Mouse (Mus musculus) left cerebral cortex, adult 8-10 months (tissue): ENCODE results near the gene Cpsf4l. TPM values are rescaled to one million over a fixed set of nuclear protein-coding genes. Genes with fewer than 3 reads are reported as not detected.

ENCODE experiments used
- DNase-seq, 2 experiments: peaks; one replicate each; pipeline ENCODE4 v3.0.0; 2022; ENCODE audit warnings: low spot score in 2 of 2
- total RNA-seq, 4 experiments: library from RNA; stranded (reverse); gene quantifications; 2 replicates each; pipeline ENCODE4 v1.2.4; 2022

Gene Cpsf4l
- under 1 TPM in 2 of 4 experiments, not detected in 2; 0.35 to 0.76 TPM for total RNA-seq

DNA sequence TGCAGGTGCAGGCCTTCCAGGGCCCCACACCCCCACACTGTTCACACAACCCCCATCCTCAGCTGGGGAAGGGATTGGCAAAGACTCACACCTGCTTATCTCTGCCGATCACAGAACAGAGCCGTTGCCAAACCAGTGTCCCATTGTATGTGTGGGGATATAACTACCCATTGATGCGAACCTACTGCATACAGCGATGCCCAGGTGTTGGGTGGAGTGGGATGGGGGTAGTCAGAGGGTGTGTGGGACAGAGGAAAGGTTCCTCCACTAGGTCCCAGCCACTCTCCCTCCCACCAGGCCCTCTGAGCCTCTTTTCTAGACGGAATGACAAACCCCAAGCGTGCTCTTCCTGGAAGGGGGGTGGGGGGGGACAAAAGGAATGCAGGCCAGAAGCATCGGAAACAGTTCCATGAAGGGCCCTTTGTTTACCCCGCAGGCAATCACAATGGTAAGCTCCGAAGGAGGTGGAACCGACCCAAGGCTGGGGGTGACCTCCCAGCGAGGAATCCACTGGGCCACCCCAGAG lies at the start of gene Cpsf4l:
Cpsf4l (minus strand) TSS at position 287 of the 526 bp plus-strand sequence.
- no peak for DNase-seq

DNA sequence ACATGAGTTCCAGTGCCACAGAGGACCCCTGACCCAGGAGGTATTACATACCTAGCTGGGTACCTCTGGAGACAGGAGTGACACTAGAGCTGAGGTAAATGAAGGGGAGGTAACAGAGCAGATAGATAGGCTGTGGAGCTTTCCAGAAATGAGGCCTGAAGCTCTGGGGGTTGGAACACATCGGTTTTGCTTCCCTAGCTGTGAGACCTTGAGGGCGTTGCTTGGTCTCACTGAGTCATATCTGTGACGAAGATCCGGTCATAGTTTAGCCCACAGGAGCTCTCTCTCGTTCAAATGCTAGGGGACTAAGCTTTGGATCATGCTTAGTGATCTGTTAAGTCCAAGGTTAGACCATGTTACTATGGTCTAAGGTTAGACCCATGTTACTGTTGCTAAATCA lies 49.0 kb upstream of the Cpsf4l start:
- DNase-seq: no peak

DNA sequence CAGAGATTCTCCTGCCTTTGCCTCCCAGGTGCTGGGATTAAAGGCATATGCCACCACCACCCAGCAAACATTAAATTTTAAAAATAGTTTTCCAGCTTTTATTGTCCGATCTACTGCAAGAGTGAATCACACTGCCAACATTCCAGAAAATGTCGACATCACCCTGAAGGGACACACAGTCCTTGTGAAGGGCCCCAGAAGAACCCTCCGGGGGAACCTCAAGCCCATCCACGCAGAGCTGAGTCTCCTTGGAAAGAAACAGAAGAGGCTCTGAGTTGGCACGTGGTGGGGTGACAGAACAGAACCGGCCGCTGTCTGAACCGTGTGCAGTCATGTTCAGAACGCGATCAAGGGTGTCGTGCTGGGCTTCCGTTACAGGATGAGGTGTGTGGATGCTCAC lies 46.8 kb upstream of the Cpsf4l start:
- no peak for DNase-seq

DNA sequence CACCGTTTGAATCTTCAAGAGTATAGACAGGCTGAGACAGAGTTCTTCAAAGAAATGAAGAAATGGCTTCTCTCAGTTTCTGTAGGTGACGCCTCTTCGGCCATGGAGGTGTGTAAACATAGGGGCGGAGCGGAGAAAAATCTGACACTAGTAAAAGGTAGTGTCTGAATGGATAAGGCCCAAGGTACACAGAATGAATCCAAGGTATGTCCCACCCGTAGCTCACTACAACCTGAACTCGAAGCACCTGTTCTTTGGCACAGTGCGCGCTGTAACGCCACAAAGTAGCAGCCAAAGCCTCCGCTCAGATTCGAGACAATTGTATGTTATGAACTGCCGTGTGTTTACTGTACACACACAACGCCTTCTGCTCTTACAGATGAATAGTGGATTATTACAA lies 46.1 kb upstream of the Cpsf4l start:
- no peak for DNase-seq

DNA sequence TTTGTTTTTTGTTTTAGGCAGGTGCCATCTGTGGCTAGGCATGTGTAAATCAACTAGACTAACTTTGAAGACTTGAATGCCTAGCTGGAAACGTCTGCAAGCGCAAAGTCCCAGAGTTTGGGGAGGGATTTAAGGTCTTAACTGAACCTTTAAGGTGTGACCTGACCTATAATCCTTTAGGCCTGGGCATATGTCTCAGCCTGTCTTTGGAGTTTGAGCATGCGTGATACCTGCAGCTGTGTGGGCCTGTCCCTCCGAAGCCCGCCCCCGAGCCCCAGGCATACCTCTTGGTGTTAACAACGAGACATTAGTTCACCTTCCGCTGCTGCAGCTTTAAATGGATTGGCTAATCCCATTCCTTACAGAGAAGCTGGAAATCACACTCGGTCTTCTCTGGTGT lies 45.0 kb upstream of the Cpsf4l start:
- no peak for DNase-seq

DNA sequence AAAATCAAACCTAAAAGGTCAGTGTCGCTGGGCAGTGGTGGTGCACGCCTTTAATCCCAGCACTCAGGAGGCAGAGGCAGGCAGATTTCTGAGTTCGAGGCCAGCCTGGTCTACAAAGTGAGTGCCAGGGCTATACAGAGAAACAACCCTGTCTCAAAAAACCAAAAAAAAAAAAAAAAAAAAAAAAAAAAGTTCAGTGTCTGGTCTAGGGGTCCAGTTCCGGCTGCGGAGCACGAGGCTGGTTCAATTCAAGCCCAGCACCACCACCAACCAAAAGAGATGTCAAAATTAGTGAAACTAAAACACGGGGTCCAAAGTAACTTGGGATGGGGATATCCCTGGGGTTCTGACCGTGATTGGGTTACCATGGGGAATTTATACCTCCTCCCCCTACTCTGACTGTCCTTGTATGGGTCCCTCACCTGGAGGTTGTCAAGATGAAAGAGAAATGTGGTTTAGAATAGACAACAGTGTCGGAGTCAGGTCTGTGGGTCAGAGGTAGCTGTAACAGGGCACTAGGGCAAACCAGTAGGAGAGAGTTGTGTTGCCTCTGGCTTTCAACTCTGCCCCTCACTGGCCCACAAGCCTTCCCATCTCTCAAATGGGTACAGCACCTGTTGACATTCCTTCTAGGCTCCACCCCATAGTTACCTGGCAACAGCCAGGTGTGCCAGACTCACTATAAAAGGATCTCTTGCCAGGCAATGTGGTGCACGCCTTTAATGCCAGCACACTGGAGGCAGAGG lies 43.0 kb upstream of the Cpsf4l start:
- no peak for DNase-seq

DNA sequence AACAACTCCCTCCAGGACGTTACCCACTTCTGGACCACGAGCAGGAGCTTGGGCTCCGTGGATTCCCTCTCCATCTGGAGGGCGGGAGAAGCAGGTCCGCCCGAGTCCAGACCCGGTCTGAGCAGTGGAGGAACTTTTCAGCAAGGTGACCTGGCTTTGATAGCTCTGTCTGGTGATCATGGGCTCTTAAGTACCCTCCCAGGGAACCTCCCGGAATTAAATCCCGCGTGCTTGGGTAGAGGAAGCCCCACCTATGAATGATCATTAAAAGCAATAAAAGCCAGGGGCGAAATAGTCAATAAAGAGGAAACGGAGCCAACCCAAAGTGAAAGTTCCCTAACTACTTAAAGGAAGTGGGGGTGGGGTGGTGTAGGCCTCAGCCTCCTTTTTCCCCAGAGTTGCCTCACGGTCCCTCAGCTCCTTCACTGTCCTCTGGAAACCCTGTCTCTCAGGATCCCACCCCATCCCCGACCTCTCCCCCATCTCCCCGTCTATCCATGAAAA lies 42.4 kb upstream of the Cpsf4l start:
- DNase-seq: no peak

DNA sequence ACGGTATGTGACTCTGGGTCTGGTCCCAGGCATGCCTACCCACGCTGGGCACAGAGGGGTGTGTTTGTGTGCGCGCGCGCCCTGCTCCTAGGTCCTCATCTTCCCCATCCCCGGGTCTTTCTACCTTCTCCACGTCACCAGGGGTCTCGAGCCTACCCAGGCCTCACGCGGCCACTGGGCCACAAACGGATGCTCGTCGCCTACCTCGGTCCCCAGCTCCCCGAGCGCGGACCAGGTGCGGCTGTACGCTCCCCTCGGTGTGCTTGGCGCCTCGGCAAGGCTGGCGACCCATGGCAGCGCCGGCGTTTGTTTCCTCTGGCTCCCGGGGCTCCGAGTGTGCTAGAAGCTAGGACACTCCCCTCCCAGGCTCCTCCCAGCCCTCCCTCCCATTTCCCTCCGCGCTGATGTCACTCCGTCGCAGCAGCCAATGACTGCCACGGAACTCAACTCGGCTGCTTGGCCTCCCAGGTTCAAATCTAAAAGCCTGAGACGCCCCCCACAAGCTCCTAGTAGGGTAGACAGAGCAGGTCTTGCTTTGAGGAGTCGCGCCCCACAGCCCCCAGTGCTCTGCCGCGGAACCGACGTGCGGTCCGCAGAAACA lies 41.8 kb upstream of the Cpsf4l start, which contains the start of gene Cdc42ep4:
Cdc42ep4 (minus strand) TSS at position 398 of the 601 bp plus-strand sequence.
- DNase-seq: peak; percentile 42 to 55

DNA sequence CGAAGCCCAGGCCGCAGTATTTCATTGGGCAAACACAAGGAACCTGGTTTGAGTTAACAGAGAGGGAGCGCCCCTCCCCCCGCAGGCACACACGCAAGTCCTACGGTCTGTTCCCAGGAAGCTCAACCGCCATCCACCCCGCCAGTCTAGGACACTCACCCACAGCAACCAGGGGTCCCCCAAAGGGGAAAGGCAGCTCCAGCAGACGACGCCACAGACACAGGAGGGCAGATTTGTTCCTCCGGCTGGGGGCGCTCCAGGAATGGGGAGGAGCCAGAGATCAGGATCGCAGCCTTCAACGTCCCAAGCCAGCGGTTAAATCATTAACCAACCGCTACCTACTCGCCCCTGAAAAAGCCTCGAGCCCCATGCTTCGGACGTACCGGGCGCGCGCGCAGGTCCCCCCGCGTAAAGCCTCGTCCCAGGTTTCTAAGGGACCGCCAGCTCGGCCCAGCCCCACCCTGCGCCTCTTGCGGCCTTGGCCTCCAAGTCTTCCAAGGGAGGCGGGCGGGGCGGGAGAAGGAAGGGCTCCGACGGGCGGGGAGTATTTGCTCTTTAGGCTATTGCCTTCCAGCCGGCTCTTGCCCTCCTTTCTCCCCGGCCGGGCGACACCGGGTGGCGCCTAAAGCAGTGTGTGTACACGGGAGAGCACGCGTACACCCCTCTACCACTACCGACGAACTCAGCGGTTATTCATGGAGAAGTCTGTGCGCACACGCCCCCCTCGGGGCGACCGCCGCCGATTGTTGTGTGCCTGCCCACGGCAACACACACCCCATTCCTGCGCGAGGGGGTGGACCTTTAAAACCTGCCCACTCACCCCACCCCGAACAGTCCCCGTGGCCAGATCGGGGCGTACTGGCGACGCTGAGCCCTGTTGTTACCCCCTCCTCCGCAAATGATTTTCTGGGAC lies 41.0 kb upstream of the Cpsf4l start:
- peak; percentile 40 to 41 for DNase-seq

DNA sequence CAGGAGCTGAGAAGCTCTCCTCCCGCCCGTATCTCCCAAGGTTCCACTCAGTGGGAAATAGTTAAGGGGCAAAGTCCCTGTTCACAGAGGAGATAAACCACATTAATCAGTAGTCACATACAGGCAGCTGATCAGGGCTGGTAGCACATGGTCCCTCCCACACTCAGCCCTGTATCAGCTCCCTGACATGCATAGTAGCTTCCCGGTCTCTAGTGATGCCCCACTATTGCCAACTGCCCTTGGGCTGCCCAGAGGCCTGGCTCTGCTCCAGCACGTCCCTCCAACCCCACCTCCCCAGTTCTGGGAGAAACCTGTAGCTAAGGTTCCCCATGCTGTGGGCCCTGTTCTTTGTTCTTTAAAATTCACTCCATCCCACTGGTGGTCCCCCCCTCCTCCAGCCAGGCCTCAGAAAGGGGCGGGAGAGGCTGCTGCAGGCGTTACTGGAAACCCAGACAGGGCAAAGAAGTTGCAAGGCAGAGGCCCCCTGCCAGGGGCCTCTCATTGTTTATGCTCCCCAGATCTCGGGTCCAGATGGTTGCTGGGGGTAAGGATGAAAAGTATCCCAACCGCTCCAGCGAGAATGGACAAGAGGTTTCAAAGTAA lies 40.0 kb upstream of the Cpsf4l start:
- DNase-seq: no peak

DNA sequence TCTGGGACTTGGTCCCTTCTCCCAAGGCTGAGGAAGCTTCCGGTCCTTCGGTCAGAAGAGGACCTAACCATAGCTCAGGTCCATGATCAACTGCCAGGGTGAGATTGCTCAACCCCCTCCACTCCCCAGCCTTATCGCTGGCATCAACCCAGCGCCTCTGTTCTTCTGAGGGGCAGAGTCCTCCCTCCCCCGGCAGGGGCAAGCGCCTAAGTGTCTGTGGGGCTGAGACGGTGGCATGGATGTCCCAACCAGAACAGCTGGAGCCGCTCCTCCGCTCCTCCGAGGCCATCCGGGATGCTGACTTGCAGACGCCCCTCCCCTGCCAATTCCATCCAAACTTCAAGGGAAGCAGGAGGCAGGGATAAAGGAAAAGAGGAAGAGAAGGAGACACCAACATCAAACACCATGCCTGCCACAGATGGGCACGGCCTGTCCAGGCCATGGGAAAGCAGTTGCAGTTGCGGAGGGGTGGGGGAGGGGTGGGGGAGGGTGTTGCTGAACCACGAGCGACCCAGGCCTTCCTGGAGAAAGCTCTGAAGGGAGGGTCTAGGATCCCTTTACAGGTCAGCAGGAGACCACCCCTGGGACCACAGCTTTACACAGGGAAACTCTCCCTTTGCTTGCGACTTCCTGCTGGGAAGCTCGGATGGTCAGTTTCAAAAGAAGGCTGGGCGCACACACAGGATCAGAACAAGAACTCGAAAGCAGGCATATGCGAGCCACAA lies 39.1 kb upstream of the Cpsf4l start:
- DNase-seq: no peak

DNA sequence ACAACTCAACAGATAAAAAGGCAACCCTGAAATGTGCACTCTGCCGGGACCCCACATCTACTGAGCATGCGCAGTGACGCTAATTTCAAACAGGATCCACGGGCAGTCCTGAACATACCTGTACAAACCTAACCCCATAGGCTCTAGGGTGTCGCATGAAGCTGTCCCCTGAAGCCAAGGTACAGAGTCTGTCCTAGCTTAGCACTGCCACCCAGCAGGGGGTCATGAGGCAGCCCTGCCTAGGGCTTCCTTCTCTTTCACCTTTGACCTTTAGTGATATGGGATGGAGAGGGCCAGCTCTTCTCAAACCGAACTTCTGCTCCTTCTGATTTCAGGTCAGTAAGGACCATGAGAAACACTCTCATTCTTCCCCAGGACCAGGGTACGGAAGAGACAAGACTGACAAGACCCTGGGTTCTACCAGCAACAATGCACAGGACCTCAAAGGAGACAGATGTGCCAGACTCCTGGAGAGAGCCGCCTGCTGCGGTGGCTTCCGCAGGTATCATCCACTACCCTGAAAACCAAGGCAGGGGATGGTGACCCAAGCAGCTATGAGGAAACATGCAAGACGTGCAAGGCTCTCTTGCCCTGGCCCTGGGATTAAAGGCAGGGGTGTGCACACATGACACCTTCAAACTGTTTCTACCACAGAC lies 38.0 kb upstream of the Cpsf4l start:
- DNase-seq: no peak

DNA sequence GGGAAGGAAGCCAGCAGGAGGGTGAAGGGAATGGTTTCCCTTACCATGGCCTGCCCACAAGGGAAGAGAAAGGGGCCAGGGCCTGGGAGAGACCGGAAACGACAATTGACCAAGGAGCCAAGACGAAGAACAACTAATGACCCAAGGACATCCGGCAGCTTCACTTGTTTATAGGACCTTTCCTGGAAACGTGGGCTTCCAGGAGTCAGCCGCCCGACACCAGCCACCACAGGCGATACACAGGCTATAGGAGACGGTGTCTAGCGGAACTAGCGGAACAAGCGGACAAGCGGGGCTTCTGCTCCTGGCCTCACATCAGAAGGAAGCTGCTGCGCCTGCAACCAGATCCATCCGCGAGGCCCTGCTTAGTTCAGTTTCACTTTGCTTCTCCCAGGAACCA lies 37.2 kb upstream of the Cpsf4l start:
- DNase-seq: no peak

DNA sequence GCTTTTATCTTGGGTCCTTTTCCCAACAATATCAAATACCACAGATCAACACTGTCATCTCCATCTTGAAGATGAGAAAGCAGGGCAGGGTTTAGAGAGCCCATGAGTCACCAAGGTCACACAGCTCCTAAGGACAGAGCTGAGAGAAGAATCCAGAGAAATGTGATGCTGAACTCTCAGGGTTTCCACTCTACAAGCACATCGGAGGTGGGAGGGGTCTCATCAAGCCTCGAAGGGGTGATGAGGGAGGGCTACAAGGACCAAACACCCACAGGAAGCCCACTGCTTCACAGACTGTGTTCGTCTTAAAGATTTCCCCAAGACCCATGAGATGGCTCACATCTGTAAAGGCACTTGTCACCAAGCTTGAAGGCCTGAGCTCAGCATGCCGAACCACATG lies 36.1 kb upstream of the Cpsf4l start:
- DNase-seq: no peak

DNA sequence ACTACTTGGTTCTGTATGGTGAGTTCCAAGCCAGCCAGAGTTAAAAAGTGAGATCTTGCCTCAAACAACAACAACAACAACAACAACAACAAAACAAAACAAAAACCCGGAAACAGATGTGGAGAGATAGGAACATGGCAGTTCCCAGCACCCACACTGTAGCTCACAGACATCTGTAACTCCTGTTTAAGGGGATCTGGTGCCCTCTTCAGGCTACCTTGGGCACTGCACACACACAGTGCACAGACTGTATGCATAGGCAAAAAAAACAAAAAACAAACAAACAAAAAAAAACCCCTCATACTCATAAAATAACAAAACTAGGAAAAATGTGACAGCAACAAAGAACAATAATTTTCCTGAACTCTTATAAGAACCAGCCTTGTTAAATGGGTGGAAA lies 33.2 kb upstream of the Cpsf4l start:
- no peak for DNase-seq

DNA sequence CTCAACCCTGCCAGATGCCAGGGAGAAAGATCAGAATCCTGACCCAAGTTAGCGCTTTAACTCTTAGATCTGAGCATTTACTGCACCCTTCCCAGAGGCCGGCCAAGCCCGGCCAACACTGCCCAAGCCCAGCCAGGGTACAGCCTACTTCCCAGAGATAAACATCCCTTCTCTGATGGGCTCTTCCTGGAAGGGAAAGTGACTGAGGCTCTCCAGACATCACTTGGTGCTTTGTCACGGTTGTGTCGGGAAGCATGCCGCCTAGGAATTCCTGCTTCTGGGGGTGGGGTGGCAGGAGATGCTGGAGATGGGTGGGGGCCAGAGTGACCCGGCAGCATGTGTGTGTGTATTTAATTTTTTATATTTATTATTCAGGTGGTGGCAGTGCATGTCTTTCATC lies 30.3 kb upstream of the Cpsf4l start:
- no peak for DNase-seq

DNA sequence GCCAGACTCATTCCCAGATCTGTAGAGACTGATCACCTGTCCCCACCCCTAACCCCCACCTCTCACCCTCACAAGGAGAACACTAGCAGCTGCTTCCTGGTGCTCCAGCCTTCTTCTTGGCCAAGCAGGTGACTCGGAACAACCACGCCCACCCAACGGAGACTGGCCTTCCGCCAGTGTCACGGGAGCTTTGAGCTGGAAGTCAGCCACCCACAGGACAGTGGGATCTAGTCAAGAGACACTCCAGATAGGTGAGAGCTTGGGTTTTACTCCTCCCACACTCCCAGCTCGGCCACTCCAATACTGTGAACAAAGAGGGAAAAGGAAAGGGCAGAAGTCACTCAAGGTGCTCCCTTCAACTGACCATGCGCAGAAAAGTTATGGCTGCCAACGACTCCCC lies 29.4 kb upstream of the Cpsf4l start:
- no peak for DNase-seq

DNA sequence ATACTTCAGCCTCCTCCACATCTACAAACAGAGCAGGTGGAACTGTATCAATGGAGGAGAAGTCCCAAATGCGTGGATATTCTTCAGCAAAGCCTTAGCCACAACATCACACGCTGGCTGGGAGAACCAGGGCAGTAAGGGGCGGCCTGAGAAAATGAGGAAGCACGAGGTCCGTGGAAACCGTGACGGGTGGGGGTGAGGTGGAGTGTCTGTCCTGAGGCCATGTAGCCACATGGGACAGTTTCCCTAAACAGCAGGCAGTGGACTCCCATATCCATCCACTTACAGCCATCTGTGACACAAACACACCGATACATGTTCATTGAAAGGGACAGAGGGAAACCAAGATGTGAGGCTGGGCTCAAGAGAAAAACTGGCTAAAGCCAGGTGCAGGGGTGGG lies 28.1 kb upstream of the Cpsf4l start:
- DNase-seq: no peak

DNA sequence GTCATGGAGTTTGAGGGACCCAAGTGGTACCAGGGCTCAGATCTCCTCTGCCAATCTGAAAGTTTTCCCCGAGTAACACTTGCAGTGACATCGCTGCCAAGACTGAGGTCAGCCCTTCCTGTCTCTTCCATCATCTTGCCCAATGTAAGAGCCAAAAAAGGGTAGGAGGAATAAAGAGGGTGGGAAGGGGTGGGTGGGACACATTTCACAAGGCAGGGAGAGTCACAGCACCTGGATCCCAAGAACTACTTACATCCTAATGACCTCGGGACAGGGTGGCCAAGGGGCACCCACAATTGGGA lies 27.7 kb upstream of the Cpsf4l start:
- no peak for DNase-seq

DNA sequence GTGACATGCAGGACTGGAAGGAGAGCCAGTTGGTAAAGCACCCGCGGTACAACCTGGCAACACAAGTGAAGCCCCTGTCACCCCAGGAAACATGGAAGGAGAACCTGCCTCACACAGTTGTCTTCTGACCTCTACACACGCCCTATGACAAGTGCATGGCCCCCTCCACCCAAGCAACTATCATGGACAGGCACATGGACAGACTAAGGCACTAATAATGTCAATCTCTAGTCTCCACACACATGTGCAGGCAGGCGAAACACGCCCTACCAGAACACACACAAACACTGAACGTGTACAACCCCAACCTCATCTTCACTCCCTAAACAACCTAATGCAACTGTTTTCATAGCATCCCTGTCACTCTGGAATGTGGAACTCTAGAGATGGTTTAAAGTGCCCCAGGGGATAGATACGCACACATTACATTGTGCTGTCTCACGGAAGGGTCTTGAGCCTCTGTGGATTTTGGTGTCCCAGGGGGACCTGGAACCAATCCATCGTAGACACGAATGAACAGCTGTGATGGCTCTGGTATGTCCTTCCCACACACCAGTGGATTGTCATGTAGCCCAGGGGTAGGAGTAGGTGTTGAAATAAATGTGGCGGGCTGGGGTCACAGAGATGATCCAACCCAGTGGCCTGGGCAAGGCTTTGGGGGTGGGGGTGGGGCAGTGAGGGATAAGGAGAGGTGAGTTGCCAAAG lies 27.2 kb upstream of the Cpsf4l start:
- DNase-seq: no peak
